Mouse (Mus musculus): Measurements from ENCODE around the gene Dnajb2. TPM values are rescaled to one million over a fixed set of nuclear protein-coding genes. Genes with fewer than 3 reads are reported as not detected.

The Dnajb2 gene
- polyA plus RNA-seq (2015; fragmentation: Nextera tagmentation; extraction: Ambion mirVana): 59.7 and 62.3 TPM in 2 replicates

- peak within 1 kb of the TSS; percentile 88 for H3K4me2 ChIP-seq
- no peaks in the 10 kb centered on the region for H3K9me3 ChIP-seq
- peak within 1 kb of the TSS; percentile 70 for H3K4me3 ChIP-seq
- ATAC-seq (ENCODE audit: low FRiP score): peak; percentile 89
- peaks cover 19% of the 10 kb centered on the region for H3K36me3 ChIP-seq
- WGBS: under 1% methylated on average over 61 of the region's 64 CpGs
- peaks cover 28% of the 10 kb centered on the region for H3K4me1 ChIP-seq (replicated peaks)
- peak within 1 kb of the TSS; percentile 91 for H3K9ac ChIP-seq
- 0 out of 2 replicates have a peak, but pooled peaks cover 6% of the 10 kb centered on the region for H3K27me3 ChIP-seq
- peak within 1 kb of the TSS; percentile 91 for H3K27ac ChIP-seq
Measured at GRCm38 (mm10) chr1:75236117-75237050, at the start of gene Dnajb2. Gene Dnajb2, plus strand, starts transcription at chr1:75236406.

- Histone ChIP-seq H3K4me3 (no peak overlapping the region), H3K4me2 (no peak overlapping the region), H3K36me3 (peaks cover 76% of the 10 kb centered on the region), H3K9me3 (no peaks in the 10 kb centered on the region), H3K27me3 (no peaks in the 10 kb centered on the region), H3K27ac (no peak overlapping the region), H3K4me1 (replicated peaks) (peaks cover 15% of the 10 kb centered on the region), H3K9ac (no peak overlapping the region)
- ATAC-seq (ENCODE audit: low FRiP score): no peak
Measured at GRCm38 (mm10) chr1:75187126-75187525, 49.1 kb upstream of the Dnajb2 start.

- peaks cover 19% of the 10 kb centered on the region for H3K4me1 ChIP-seq (replicated peaks)
- H3K36me3 ChIP-seq: peaks cover 68% of the 10 kb centered on the region
- no peak for ATAC-seq (ENCODE audit: low FRiP score)
- no peak overlapping the region for H3K4me2 ChIP-seq
- no peak overlapping the region for H3K4me3 ChIP-seq
- no peak overlapping the region for H3K27ac ChIP-seq
- no peaks in the 10 kb centered on the region for H3K27me3 ChIP-seq
- no peaks in the 10 kb centered on the region for H3K9me3 ChIP-seq
- H3K9ac ChIP-seq: no peak overlapping the region
- WGBS: 93% methylated on average over 2 of the region's 2 CpGs
Measured at GRCm38 (mm10) chr1:75187914-75188483, 48.2 kb upstream of the Dnajb2 start.

GRCm38 (mm10) chr1:75190577-75190976 is 45.6 kb upstream of the Dnajb2 start:
- no peak overlapping the region for H3K27ac ChIP-seq
- H3K4me2 ChIP-seq: peak overlapping the region; percentile 92
- H3K4me3 ChIP-seq: peak overlapping the region; percentile 78
- no peak for ATAC-seq (ENCODE audit: low FRiP score)
- H3K9me3 ChIP-seq: no peaks in the 10 kb centered on the region
- H3K4me1 ChIP-seq (replicated peaks): peaks cover 27% of the 10 kb centered on the region
- H3K9ac ChIP-seq: peak overlapping the region; percentile 93
- peaks cover 52% of the 10 kb centered on the region for H3K36me3 ChIP-seq
- WGBS: 80% methylated on average over 2 of the region's 2 CpGs
- no peaks in the 10 kb centered on the region for H3K27me3 ChIP-seq

- Histone ChIP-seq H3K9ac (peak overlapping the region; percentile 93), H3K9me3 (no peaks in the 10 kb centered on the region), H3K36me3 (peaks cover 52% of the 10 kb centered on the region), H3K4me1 (replicated peaks) (peaks cover 27% of the 10 kb centered on the region), H3K4me2 (peak overlapping the region; percentile 92), H3K4me3 (peak overlapping the region; percentile 78), H3K27ac (peak overlapping the region; percentile 96), H3K27me3 (no peaks in the 10 kb centered on the region)
- 48% methylated on average over 5 of the region's 5 CpGs for WGBS
- no peak for ATAC-seq (ENCODE audit: low FRiP score)
Measured at GRCm38 (mm10) chr1:75191258-75191621, 45.0 kb upstream of the Dnajb2 start.

- WGBS: under 1% methylated on average over 55 of the region's 56 CpGs
- Histone ChIP-seq H3K4me2 (peak within 1 kb of the TSS; percentile 94), H3K9me3 (no peaks in the 10 kb centered on the region), H3K9ac (peak within 1 kb of the TSS; percentile 93), H3K4me3 (peak within 1 kb of the TSS; percentile 78), H3K36me3 (peaks cover 52% of the 10 kb centered on the region), H3K27me3 (no peaks in the 10 kb centered on the region), H3K4me1 (replicated peaks) (peaks cover 27% of the 10 kb centered on the region), H3K27ac (peak within 1 kb of the TSS; percentile 96)
- ATAC-seq (ENCODE audit: low FRiP score): peak; percentile 99
Measured at GRCm38 (mm10) chr1:75191622-75192402, 44.4 kb upstream of the Dnajb2 start, which contains the start of the genes Ankzf1 and Atg9a. Gene Ankzf1, plus strand, starts transcription at chr1:75192151. Gene Atg9a, minus strand, starts transcription at chr1:75192196.

- Histone ChIP-seq H3K4me2 (peak overlapping the region; percentile 94), H3K9ac (peak overlapping the region; percentile 85), H3K9me3 (no peaks in the 10 kb centered on the region), H3K4me1 (replicated peaks) (peaks cover 27% of the 10 kb centered on the region), H3K4me3 (peak overlapping the region; percentile 78), H3K36me3 (peaks cover 52% of the 10 kb centered on the region), H3K27me3 (no peaks in the 10 kb centered on the region), H3K27ac (peak overlapping the region; percentile 96)
- ATAC-seq (ENCODE audit: low FRiP score): peak; percentile 4; the same call in 1 of the 2 replicates
- under 1% methylated on average over 19 of the region's 19 CpGs for WGBS
Measured at GRCm38 (mm10) chr1:75192452-75192851, 43.8 kb upstream of the Dnajb2 start.

GRCm38 (mm10) chr1:75201236-75201635 is 35.0 kb upstream of the Dnajb2 start:
- 77% methylated on average over 1 of the region's 1 CpGs for WGBS
- no peaks in the 10 kb centered on the region for H3K27me3 ChIP-seq
- H3K4me1 ChIP-seq (replicated peaks): no peaks in the 10 kb centered on the region
- H3K4me3 ChIP-seq: no peak overlapping the region
- H3K4me2 ChIP-seq: no peak overlapping the region
- H3K27ac ChIP-seq: no peak overlapping the region
- no peak for ATAC-seq (ENCODE audit: low FRiP score)
- no peak overlapping the region for H3K9ac ChIP-seq
- H3K36me3 ChIP-seq: peaks cover 47% of the 10 kb centered on the region
- H3K9me3 ChIP-seq: no peaks in the 10 kb centered on the region

GRCm38 (mm10) chr1:75208967-75209678 is 27.1 kb upstream of the Dnajb2 start:
- H3K9ac ChIP-seq: peak overlapping the region; percentile 64
- no peak for ATAC-seq (ENCODE audit: low FRiP score)
- H3K4me3 ChIP-seq: peak overlapping the region; percentile 95
- WGBS: 17% methylated on average over 34 of the region's 34 CpGs
- peaks cover 50% of the 10 kb centered on the region for H3K4me1 ChIP-seq (replicated peaks)
- peaks cover 24% of the 10 kb centered on the region for H3K36me3 ChIP-seq
- no peaks in the 10 kb centered on the region for H3K9me3 ChIP-seq
- H3K4me2 ChIP-seq: peak overlapping the region; percentile 98
- H3K27ac ChIP-seq: no peak overlapping the region
- 0 out of 2 replicates have a peak, but pooled peaks cover 7% of the 10 kb centered on the region for H3K27me3 ChIP-seq

GRCm38 (mm10) chr1:75210136-75211087 is 25.8 kb upstream of the Dnajb2 start, which contains the start of the genes Glb1l and Stk16:
Gene Glb1l, minus strand, starts transcription at chr1:75210813.
Gene Stk16, plus strand, starts transcription at chr1:75210838.
- ATAC-seq (ENCODE audit: low FRiP score): peak; percentile 94
- Histone ChIP-seq H3K4me3 (peak within 1 kb of the TSS; percentile 95), H3K27me3 (peaks cover 7% of the 10 kb centered on the region; the same call in 1 of the 2 replicates), H3K9me3 (no peaks in the 10 kb centered on the region), H3K9ac (peak within 1 kb of the TSS; percentile 94), H3K4me2 (peak within 1 kb of the TSS; percentile 98), H3K36me3 (peaks cover 37% of the 10 kb centered on the region), H3K27ac (no peak within 1 kb of the TSS), H3K4me1 (replicated peaks) (peaks cover 50% of the 10 kb centered on the region)
- 6% methylated on average over 42 of the region's 42 CpGs for WGBS
